Mouse (Mus musculus): Measurements from ENCODE around the gene Ern2. TPM values are rescaled to one million over a fixed set of nuclear protein-coding genes. Genes with fewer than 3 reads are reported as not detected.
A peak's percentile ranks its signal among the peaks of the same experiment; 100 is the strongest.

Gene Ern2
- polyA plus RNA-seq, 1 experiment: 0.19 TPM

DNA sequence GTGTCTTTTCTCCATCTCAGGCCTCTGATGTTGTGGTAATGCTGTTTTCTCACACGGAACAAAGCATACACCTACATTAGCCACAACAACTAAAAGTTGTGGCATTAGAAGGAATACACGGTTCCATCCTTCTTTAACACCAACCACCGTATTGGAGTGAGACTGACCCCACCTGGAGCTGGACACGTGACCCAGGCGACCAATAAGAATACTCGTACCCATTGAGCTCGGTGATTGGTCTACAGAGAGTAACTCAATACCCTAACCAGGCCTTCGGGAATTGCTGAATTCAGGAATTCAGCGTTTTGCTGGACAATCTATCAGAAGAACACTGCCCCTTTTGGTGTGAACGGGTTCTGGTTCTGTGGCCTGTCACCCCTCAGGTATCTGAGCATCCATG lies 5.1 kb upstream of the Ern2 start:
- H3K4me1 ChIP-seq (ENCODE audit: control insufficient read depth, insufficient read depth, low read length): peaks cover 6% of the 10 kb centered on the region
- peak overlapping the region; percentile 25 for H3K4me3 ChIP-seq (ENCODE audit: control insufficient read depth, low read depth, low read length)
- H3K27me3 ChIP-seq (ENCODE audit: control insufficient read depth, insufficient read depth, low read length): no peaks in the 10 kb centered on the region
- H3K36me3 ChIP-seq (ENCODE audit: control insufficient read depth, insufficient read depth, low read length): no peaks in the 10 kb centered on the region
- TF ChIP-seq POLR2A (IDR thresholded peaks at IDR 0.05; ENCODE audit: control insufficient read depth, low read depth, low read length): no peak
- TF ChIP-seq CTCF (IDR thresholded peaks at IDR 0.05; ENCODE audit: control insufficient read depth, insufficient read depth, insufficient replicate concordance, low read depth, low read length): no peak
- no peak overlapping the region for H3K27ac ChIP-seq (ENCODE audit: control insufficient read depth, insufficient read depth, low read depth, low read length)

DNA sequence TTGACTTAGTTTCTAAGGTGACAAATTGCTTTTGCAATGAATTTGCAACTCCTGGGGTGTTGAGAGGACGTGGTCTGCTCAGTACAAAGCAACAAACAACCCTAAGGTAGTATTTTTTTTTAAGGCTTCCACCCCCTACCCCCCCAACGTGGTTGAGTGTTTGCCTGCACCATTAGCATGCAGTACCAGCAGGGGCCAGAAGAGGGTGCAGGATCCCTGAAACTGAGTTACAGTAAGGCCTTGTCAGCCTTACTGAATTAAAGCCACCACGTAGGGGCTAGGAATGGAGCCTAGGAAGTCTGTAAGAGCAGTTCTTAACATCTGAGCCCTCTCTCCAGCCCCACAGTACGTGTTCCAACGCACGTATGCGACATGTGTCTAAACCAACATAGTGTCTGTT lies 3.5 kb upstream of the Ern2 start:
- TF ChIP-seq POLR2A (IDR thresholded peaks at IDR 0.05; ENCODE audit: control insufficient read depth, low read depth, low read length) (no peak), CTCF (IDR thresholded peaks at IDR 0.05; ENCODE audit: control insufficient read depth, insufficient read depth, insufficient replicate concordance, low read depth, low read length) (peak; percentile 84; the same call in 1 of the 2 replicates)

DNA sequence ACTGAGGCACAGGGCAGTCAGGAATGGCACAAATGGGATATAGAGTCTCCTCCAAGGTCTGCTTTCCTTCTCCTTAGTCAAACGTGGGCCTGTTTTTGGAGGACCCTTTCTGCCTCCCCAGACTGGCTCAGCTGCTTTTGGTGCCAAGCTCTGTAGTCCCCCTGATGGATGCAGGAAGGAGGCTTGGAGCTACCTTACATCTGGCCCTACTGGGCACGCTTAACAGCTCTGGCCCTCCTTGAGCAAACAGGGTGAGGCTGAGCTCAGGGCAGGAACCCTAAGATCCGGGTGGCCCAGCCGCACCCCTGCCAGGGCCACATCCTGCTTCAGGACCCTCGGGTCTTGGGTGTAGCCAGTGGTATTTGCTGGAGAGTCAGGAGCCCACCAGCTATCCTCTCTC lies 1.4 kb downstream of the Ern2 start:
- Histone ChIP-seq H3K27me3 (ENCODE audit: control insufficient read depth, insufficient read depth, low read length) (no peaks in the 10 kb centered on the region), H3K4me1 (ENCODE audit: control insufficient read depth, insufficient read depth, low read length) (peaks cover 6% of the 10 kb centered on the region; the same call in 1 of the 2 replicates), H3K36me3 (ENCODE audit: control insufficient read depth, insufficient read depth, low read length) (no peaks in the 10 kb centered on the region), H3K27ac (ENCODE audit: control insufficient read depth, insufficient read depth, low read depth, low read length) (no peak overlapping the region), H3K4me3 (ENCODE audit: control insufficient read depth, low read depth, low read length) (no peak overlapping the region)
- no peak for TF ChIP-seq POLR2A (IDR thresholded peaks at IDR 0.05; ENCODE audit: control insufficient read depth, low read depth, low read length)
- TF ChIP-seq CTCF (IDR thresholded peaks at IDR 0.05; ENCODE audit: control insufficient read depth, insufficient read depth, insufficient replicate concordance, low read depth, low read length): no peak

More for the DNA sequence above, 3.5 kb upstream of the Ern2 start:
- no peak overlapping the region for H3K27ac ChIP-seq (ENCODE audit: control insufficient read depth, insufficient read depth, low read depth, low read length)
- H3K27me3 ChIP-seq (ENCODE audit: control insufficient read depth, insufficient read depth, low read length): no peaks in the 10 kb centered on the region
- H3K4me1 ChIP-seq (ENCODE audit: control insufficient read depth, insufficient read depth, low read length): peaks cover 12% of the 10 kb centered on the region
- H3K4me3 ChIP-seq (ENCODE audit: control insufficient read depth, low read depth, low read length): no peak overlapping the region
- no peaks in the 10 kb centered on the region for H3K36me3 ChIP-seq (ENCODE audit: control insufficient read depth, insufficient read depth, low read length)

GRCm38 (mm10) chr7:122180720-122181119 lies 5.3 kb downstream of the Ern2 start:
- TF ChIP-seq CTCF (IDR thresholded peaks at IDR 0.05; ENCODE audit: control insufficient read depth, insufficient read depth, insufficient replicate concordance, low read depth, low read length) (no peak), POLR2A (IDR thresholded peaks at IDR 0.05; ENCODE audit: control insufficient read depth, low read depth, low read length) (no peak)
- Histone ChIP-seq H3K27ac (ENCODE audit: control insufficient read depth, insufficient read depth, low read depth, low read length) (no peak overlapping the region), H3K36me3 (ENCODE audit: control insufficient read depth, insufficient read depth, low read length) (no peaks in the 10 kb centered on the region), H3K4me3 (ENCODE audit: control insufficient read depth, low read depth, low read length) (no peak overlapping the region), H3K4me1 (ENCODE audit: control insufficient read depth, insufficient read depth, low read length) (peaks cover 3% of the 10 kb centered on the region; the same call in 1 of the 2 replicates), H3K27me3 (ENCODE audit: control insufficient read depth, insufficient read depth, low read length) (no peaks in the 10 kb centered on the region)

- H3K36me3 ChIP-seq (ENCODE audit: control insufficient read depth, insufficient read depth, low read length): 0 out of 2 replicates have a peak, but pooled peaks cover 1% of the 10 kb centered on the region
- no peak overlapping the region for H3K4me3 ChIP-seq (ENCODE audit: control insufficient read depth, low read depth, low read length)
- no peak overlapping the region for H3K27ac ChIP-seq (ENCODE audit: control insufficient read depth, insufficient read depth, low read depth, low read length)
- H3K27me3 ChIP-seq (ENCODE audit: control insufficient read depth, insufficient read depth, low read length): no peaks in the 10 kb centered on the region
- TF ChIP-seq POLR2A (IDR thresholded peaks at IDR 0.05; ENCODE audit: control insufficient read depth, low read depth, low read length): no peak
- no peak for TF ChIP-seq CTCF (IDR thresholded peaks at IDR 0.05; ENCODE audit: control insufficient read depth, insufficient read depth, insufficient replicate concordance, low read depth, low read length)
- H3K4me1 ChIP-seq (ENCODE audit: control insufficient read depth, insufficient read depth, low read length): no peaks in the 10 kb centered on the region
Measured at GRCm38 (mm10) chr7:122171613-122172012, 14.4 kb downstream of the Ern2 start.

GRCm38 (mm10) chr7:122170705-122171104 lies 15.3 kb downstream of the Ern2 start:
- TF ChIP-seq CTCF (IDR thresholded peaks at IDR 0.05; ENCODE audit: control insufficient read depth, insufficient read depth, insufficient replicate concordance, low read depth, low read length) (no peak), POLR2A (IDR thresholded peaks at IDR 0.05; ENCODE audit: control insufficient read depth, low read depth, low read length) (no peak)
- Histone ChIP-seq H3K4me1 (ENCODE audit: control insufficient read depth, insufficient read depth, low read length) (no peaks in the 10 kb centered on the region), H3K36me3 (ENCODE audit: control insufficient read depth, insufficient read depth, low read length) (peaks cover 3% of the 10 kb centered on the region; the same call in 1 of the 2 replicates), H3K27me3 (ENCODE audit: control insufficient read depth, insufficient read depth, low read length) (no peaks in the 10 kb centered on the region), H3K4me3 (ENCODE audit: control insufficient read depth, low read depth, low read length) (no peak overlapping the region), H3K27ac (ENCODE audit: control insufficient read depth, insufficient read depth, low read depth, low read length) (no peak overlapping the region)

GRCm38 (mm10) chr7:122167203-122167602 lies 18.8 kb downstream of the Ern2 start:
- Histone ChIP-seq H3K4me3 (ENCODE audit: control insufficient read depth, low read depth, low read length) (no peak overlapping the region), H3K4me1 (ENCODE audit: control insufficient read depth, insufficient read depth, low read length) (no peaks in the 10 kb centered on the region), H3K36me3 (ENCODE audit: control insufficient read depth, insufficient read depth, low read length) (peaks cover 3% of the 10 kb centered on the region), H3K27me3 (ENCODE audit: control insufficient read depth, insufficient read depth, low read length) (no peaks in the 10 kb centered on the region), H3K27ac (ENCODE audit: control insufficient read depth, insufficient read depth, low read depth, low read length) (no peak overlapping the region)
- no peak for TF ChIP-seq POLR2A (IDR thresholded peaks at IDR 0.05; ENCODE audit: control insufficient read depth, low read depth, low read length)
- no peak for TF ChIP-seq CTCF (IDR thresholded peaks at IDR 0.05; ENCODE audit: control insufficient read depth, insufficient read depth, insufficient replicate concordance, low read depth, low read length)

GRCm38 (mm10) chr7:122163766-122164165 lies 22.2 kb downstream of the Ern2 start:
- Histone ChIP-seq H3K27ac (ENCODE audit: control insufficient read depth, insufficient read depth, low read depth, low read length) (no peak overlapping the region), H3K4me1 (ENCODE audit: control insufficient read depth, insufficient read depth, low read length) (peaks cover 10% of the 10 kb centered on the region), H3K36me3 (ENCODE audit: control insufficient read depth, insufficient read depth, low read length) (peaks cover 3% of the 10 kb centered on the region), H3K27me3 (ENCODE audit: control insufficient read depth, insufficient read depth, low read length) (no peaks in the 10 kb centered on the region), H3K4me3 (ENCODE audit: control insufficient read depth, low read depth, low read length) (no peak overlapping the region)
- no peak for TF ChIP-seq POLR2A (IDR thresholded peaks at IDR 0.05; ENCODE audit: control insufficient read depth, low read depth, low read length)
- no peak for TF ChIP-seq CTCF (IDR thresholded peaks at IDR 0.05; ENCODE audit: control insufficient read depth, insufficient read depth, insufficient replicate concordance, low read depth, low read length)
